Mouse (Mus musculus) cerebellum, adult 2 months (tissue): ENCODE results near the gene Plcb1.

Experiments
- CTCF ChIP-seq: fragments of 200-500 bp; IDR thresholded peaks from 2 replicates; pipeline ENCODE4 v1.5.1; 2011; ENCODE audit warnings: low read depth, mild to moderate bottlenecking, control low read depth, low read length, moderate library complexity, borderline replicate concordance; ENCODE audit not compliant: insufficient read depth
- POLR2A ChIP-seq: fragments of 200-500 bp; IDR thresholded peaks from 2 replicates; pipeline ENCODE4 v1.6.1; 2011; ENCODE audit warnings: low read length, control low read depth, borderline replicate concordance; ENCODE audit not compliant: insufficient read depth

- TF ChIP-seq POLR2A (no peak), CTCF (peak; percentile 94)
Measured at GRCm38 (mm10) chr2:135323955-135324302, 538.1 kb downstream of the Plcb1 start.
